Mouse (Mus musculus) spleen, adult 2 months (tissue): ENCODE measurements at regions not wholly inside any gene's neighbourhood (a gene's known extent, or its start where the extent isn't known, plus 50 kb on each side); places are given as distances from the start of the nearest gene placed in this dataset.

Source experiments
- DNase-seq, 2 experiments: peaks; one replicate each; pipeline versions ENCODE4 v3.0.0 to v3.0.0-alpha.2; 2012 to 2021; ENCODE audit warnings: low spot score in 2 of 2, low read depth in 1 of 2
- H3K27ac ChIP-seq: fragments of 200-500 bp; 2 replicates; pipeline ENCODE4 v1.5.1; 2012; ENCODE audit warnings: low read length, inconsistent platforms; ENCODE audit not compliant: insufficient read depth
- H3K27me3 ChIP-seq: fragments of 200-500 bp; 2 replicates; pipeline ENCODE4 v1.6.1; 2012; ENCODE audit warnings: mild to moderate bottlenecking, moderate library complexity, low read length, inconsistent platforms; ENCODE audit not compliant: control insufficient read depth, insufficient read depth
- H3K36me3 ChIP-seq: fragments of 200-500 bp; 2 replicates; pipeline ENCODE4 v1.6.1; 2012; ENCODE audit warnings: mild to moderate bottlenecking, low read length, inconsistent platforms; ENCODE audit not compliant: control insufficient read depth, insufficient read depth
- H3K4me1 ChIP-seq: fragments of 200-500 bp; 2 replicates; pipeline ENCODE4 v1.6.1; 2011; ENCODE audit warnings: inconsistent platforms; ENCODE audit not compliant: control insufficient read depth, insufficient read depth, insufficient read length
- H3K4me3 ChIP-seq: fragments of 200-500 bp; 2 replicates; pipeline ENCODE4 v1.5.1; 2011; ENCODE audit warnings: mild to moderate bottlenecking, inconsistent platforms; ENCODE audit not compliant: insufficient read depth, insufficient read length; ENCODE audit errors: extremely low read depth
- CTCF ChIP-seq: fragments of 200-500 bp; IDR thresholded peaks from 2 replicates; pipeline ENCODE4 v1.5.1; 2011; ENCODE audit warnings: mild to moderate bottlenecking, inconsistent platforms; ENCODE audit not compliant: insufficient read depth, insufficient read length, insufficient replicate concordance; ENCODE audit errors: extremely low read depth
- POLR2A ChIP-seq: fragments of 200-500 bp; IDR thresholded peaks from 2 replicates; pipeline ENCODE4 v1.6.1; 2011; ENCODE audit warnings: low read depth, low read length, inconsistent platforms
- WGBS: fragments of 180-500 bp; shearing (Covaris S2); methylation state at CpG from one replicate; pipeline ENCODE4 v1.1.7; 2018; 5-methylcytosine and 5-hydroxymethylcytosine counted together

DNA sequence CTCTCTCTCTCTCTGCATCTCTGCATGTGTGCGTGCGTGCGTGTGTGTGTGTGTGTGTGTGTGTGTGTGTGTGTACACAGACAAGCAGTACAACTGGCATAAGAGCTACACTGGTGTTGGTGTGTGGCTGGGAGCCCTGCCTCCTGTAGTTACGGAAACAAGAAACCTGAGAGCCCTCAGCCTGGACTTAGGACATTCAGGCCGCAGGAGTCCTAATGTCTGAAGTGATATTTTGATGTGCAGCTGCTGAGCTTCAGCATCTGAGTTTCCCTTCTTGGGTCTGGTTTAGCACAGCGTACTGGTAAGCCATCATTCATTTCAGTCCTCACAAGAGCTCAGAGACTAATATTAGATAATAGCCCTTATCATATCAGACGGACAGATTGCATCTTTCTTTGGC lies 134.8 kb upstream of the Runx1 start:
- no peaks in the 10 kb centered on the region for H3K36me3 ChIP-seq
- 91% methylated on average over 7 of the region's 7 CpGs for WGBS
- no peak for TF ChIP-seq CTCF
- TF ChIP-seq POLR2A = no peak
- no peaks in the 10 kb centered on the region for H3K27me3 ChIP-seq
- DNase-seq = no peak
- H3K4me3 ChIP-seq = no peak overlapping the region
- no peaks in the 10 kb centered on the region for H3K4me1 ChIP-seq
- no peak overlapping the region for H3K27ac ChIP-seq

DNA sequence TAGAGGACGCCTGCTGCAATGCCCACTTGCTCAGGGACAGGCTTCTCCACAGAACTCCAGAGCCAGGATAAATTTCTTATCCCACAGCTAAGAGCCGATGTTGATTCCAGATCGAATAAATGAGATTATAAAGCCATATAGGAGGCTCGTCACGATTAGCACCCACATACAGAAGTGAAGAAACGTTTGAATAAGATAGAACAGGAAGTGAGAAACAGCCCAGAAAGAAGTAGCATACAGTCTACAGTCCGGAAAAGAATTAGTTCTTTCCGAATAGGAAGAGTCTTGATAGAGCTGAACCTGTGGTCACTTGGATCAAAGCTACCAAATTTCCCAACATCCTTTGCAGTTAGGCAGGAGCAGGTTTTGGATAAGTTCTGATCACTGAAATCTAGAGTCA lies 133.0 kb upstream of the Runx1 start:
- DNase-seq = no peak
- Histone ChIP-seq H3K4me1 (no peaks in the 10 kb centered on the region), H3K27me3 (no peaks in the 10 kb centered on the region), H3K27ac (no peak overlapping the region), H3K36me3 (no peaks in the 10 kb centered on the region), H3K4me3 (no peak overlapping the region)
- TF ChIP-seq POLR2A = no peak
- TF ChIP-seq CTCF = no peak
- 65% methylated on average over 8 of the region's 8 CpGs for WGBS

DNA sequence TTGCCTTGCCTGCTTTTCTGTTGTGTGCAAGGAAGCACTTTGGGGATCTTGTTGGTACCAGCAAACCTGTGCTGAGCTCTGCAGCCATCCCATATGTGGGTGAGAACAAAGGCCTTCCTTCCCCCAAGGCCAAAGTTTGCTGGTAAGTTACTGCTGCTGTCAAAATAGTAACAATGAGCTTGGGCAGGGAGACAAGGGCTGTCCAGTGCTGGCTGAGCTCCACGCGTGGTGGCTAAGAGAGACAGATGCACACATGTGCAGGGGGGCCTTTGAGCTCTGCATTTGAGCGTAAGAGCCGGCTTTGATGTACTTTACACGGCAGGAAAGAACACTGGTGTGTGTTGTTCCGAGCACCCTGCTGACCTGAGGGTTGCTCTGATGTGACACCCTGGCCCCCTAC lies 132.2 kb upstream of the Runx1 start:
- Histone ChIP-seq H3K27ac (no peak overlapping the region), H3K4me3 (no peak overlapping the region), H3K27me3 (no peaks in the 10 kb centered on the region), H3K36me3 (no peaks in the 10 kb centered on the region), H3K4me1 (no peaks in the 10 kb centered on the region)
- no peak for DNase-seq
- WGBS = 82% methylated on average over 6 of the region's 6 CpGs
- no peak for TF ChIP-seq POLR2A
- TF ChIP-seq CTCF = no peak

DNA sequence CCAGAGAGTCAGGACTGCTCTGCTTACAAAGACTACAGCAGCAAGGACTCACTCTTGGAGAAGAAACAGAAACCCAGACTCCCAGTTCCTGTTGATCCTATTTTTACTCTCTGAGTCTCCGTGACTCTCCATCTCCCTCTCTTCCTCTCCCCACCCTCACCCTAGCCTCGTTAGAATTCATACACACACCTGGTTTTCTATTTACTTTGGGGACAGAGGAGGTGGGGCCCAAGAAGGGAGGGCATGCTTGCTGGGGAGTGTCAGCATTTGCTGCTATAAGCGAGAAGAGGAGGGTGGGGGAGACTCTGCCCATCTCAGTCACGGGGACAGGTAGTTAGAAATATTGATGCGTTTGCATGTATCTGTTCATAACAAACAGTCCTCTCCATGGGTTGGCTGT lies 129.6 kb upstream of the Runx1 start:
- TF ChIP-seq POLR2A (no peak), CTCF (no peak)
- no peak for DNase-seq
- Histone ChIP-seq H3K36me3 (no peaks in the 10 kb centered on the region), H3K27me3 (no peaks in the 10 kb centered on the region), H3K4me3 (no peak overlapping the region), H3K4me1 (no peaks in the 10 kb centered on the region), H3K27ac (no peak overlapping the region)
- WGBS = 53% methylated on average over 5 of the region's 5 CpGs

DNA sequence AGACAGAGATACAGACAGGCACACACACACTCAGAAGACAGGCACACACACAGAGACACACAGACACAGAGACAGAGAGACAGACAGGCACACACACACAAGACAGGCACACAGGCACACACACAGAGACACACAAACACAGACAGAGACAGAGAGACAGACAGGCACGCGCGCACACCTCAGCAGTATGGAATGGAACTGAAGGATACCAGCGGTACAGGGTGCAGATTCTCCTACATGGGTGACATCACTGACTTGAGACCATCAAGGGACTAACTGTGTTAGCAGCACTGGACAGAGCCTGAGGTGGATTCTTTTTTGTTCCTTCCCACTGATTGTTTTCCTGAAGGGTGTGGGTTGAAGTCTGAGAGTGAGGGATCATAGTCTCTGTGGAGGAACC lies 129.1 kb upstream of the Runx1 start:
- H3K4me1 ChIP-seq = no peaks in the 10 kb centered on the region
- no peak overlapping the region for H3K27ac ChIP-seq
- H3K36me3 ChIP-seq = no peaks in the 10 kb centered on the region
- no peak for DNase-seq
- TF ChIP-seq CTCF (no peak), POLR2A (no peak)
- 95% methylated on average over 4 of the region's 4 CpGs for WGBS
- H3K27me3 ChIP-seq = no peaks in the 10 kb centered on the region
- H3K4me3 ChIP-seq = no peak overlapping the region

DNA sequence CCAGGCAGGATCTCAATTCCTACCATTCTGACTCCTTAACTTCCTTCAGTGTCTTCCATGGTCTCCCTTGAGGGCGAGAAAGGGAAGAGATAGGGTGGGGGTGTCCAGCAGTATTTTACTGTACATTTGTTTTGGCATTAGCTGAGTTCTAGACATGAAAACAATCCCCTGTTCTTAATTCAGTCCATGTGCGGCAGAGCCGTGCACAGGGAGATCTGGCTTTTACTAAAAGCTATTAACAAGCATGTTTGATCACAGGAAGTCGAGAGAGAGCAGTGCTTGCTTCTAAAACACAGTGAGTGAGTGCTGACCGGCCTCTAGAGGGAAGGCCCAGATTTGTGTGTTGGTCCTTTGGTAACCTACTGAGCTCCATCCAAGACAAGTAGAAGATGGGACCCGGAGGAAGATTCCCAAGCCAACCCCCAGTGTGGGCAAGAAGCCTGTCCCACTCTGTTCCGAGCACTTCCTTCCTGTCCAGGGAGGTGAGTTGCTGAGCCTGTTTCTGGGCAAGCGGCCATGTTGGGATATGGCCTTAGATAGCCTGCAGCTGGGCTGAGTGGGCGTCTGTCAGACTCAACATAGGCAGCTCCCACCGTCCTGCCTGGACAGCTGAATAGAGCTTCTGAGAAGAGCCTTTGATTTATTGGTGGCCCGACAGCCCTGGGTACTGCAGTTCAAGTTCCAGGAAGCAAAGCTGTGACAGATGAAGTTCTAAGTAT lies 128.1 kb upstream of the Runx1 start:
- no peak for DNase-seq
- H3K36me3 ChIP-seq = no peaks in the 10 kb centered on the region
- 67% methylated on average over 11 of the region's 11 CpGs for WGBS
- TF ChIP-seq CTCF = no peak
- TF ChIP-seq POLR2A = no peak
- H3K4me3 ChIP-seq = no peak overlapping the region
- no peaks in the 10 kb centered on the region for H3K27me3 ChIP-seq
- H3K27ac ChIP-seq = no peak overlapping the region
- H3K4me1 ChIP-seq = no peaks in the 10 kb centered on the region

DNA sequence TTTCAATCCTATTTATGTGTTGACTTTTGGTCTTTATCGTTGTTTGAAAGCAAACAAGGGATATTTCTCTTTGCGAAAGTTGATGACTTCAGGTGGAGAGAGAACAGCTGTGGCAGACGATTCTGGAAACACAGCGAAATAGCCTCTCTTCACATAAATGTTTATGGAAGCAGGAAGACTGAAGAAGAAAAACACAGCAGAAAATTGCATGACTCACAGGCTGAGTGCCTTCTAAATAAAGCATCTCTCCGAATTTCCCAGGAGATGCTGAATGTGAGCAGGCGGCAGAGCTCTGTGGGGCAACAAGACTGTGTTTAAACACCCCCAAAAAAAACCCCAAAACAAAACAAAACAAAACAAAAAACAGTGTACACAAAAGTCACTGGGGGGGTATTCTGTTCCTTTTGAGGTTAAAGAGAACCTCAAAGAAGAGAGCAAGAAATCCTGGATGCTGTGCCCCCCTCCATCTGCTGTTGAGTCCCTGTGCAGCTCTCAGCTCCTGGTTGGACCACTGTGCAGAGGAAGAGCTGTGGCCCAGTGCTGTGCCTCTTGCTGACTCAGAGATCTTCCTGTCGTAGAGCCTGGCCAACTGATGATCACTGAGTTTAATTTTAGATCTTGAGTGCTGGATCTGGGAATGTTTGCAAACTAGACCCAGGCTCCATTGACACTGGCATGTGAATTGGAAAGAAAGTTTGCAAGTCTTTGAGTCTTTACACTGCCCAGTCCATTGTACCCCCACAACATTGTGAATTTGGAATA lies 126.6 kb upstream of the Runx1 start:
- 80% methylated on average over 7 of the region's 7 CpGs for WGBS
- no peaks in the 10 kb centered on the region for H3K36me3 ChIP-seq
- no peaks in the 10 kb centered on the region for H3K27me3 ChIP-seq
- H3K4me3 ChIP-seq = no peak overlapping the region
- no peak overlapping the region for H3K27ac ChIP-seq
- H3K4me1 ChIP-seq = no peaks in the 10 kb centered on the region
- DNase-seq = no peak
- TF ChIP-seq CTCF (no peak), POLR2A (no peak)
